ENCODE assay signal across 10 mouse cellular contexts in the genomic region with DNA sequence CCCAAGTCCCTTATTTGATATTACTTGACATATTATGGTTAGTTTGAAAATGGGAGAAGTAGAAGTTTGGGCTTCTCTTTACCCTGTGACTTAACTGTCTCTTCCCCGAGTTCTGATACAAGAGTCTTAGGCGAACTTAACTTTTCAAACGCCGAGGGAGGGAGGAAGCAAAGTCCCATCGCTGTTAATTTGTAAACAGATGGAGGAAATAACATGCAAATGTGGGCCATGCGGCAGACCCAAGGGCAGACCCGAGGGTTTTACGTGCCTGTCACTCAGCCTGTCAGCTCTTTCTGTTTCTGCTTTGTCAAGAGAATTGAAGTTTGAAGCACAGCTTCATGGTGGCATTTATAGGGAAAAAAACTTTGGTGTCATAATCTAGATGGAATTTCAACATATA. TPM values are rescaled to one million over a fixed set of nuclear protein-coding genes. Genes with fewer than 3 reads are reported as not detected.
A peak's percentile ranks its signal among the peaks of the same experiment; 100 is the strongest.
DNase-seq lines count a peak whose midpoint lies in the region; ATAC-seq and TF ChIP-seq lines count a peak whose summit lies in the region.
"Had no signal": no experiment of that assay in that cellular context is flagged by ENCODE, and none has a peak within 500 bp of the region (broad histone marks: within the 10 kb centered on the region; RNA-seq: fewer than 3 reads in every experiment).

No protein-coding gene starts in this region.

- H3K27ac ChIP-seq in midbrain, embryonic 10.5 days (replicated peaks), result peak overlapping the region; percentile 52; the same call in 1 of the 2 replicates
- H3K27ac ChIP-seq in midbrain, embryonic 11.5 days (ENCODE audit: low read depth, low read length), result no peak overlapping the region
- no peak overlapping the region for H3K27ac ChIP-seq in stomach, postnatal 0 days (replicated peaks)

- H3K36me3 ChIP-seq in midbrain, embryonic 10.5 days, result 0 out of 2 replicates have a peak, but pooled peaks cover 5% of the 10 kb centered on the region
- no peaks in the 10 kb centered on the region for H3K36me3 ChIP-seq in midbrain, embryonic 11.5 days (ENCODE audit: control insufficient read depth, insufficient read depth, low read length)
- H3K36me3 ChIP-seq in stomach, postnatal 0 days (ENCODE audit: control insufficient read depth, insufficient read depth, low read length), result no peaks in the 10 kb centered on the region

- no peaks in the 10 kb centered on the region for H3K27me3 ChIP-seq in midbrain, embryonic 10.5 days (ENCODE audit: low read depth, poor library complexity, severe bottlenecking)
- H3K27me3 ChIP-seq in midbrain, embryonic 11.5 days (ENCODE audit: control insufficient read depth, insufficient read depth, low read length), result no peaks in the 10 kb centered on the region
- H3K27me3 ChIP-seq in stomach, postnatal 0 days (ENCODE audit: control insufficient read depth, insufficient read depth, low read length), result no peaks in the 10 kb centered on the region

- H3K9me3 ChIP-seq in midbrain, embryonic 10.5 days (replicated peaks), result no peaks in the 10 kb centered on the region
- H3K9me3 ChIP-seq in midbrain, embryonic 11.5 days (ENCODE audit: control insufficient read depth, low read length), result no peaks in the 10 kb centered on the region
- H3K9me3 ChIP-seq in stomach, postnatal 0 days (ENCODE audit: control insufficient read depth, low read length), result no peaks in the 10 kb centered on the region

- TF ChIP-seq CTCF in stomach, postnatal 0 days (IDR thresholded peaks at IDR 0.05; ENCODE audit: low read depth), result no peak

- 49% methylated on average over 8 of the region's 8 CpGs for WGBS in midbrain, embryonic 10.5 days
- 43% methylated on average over 8 of the region's 8 CpGs for WGBS in midbrain, embryonic 11.5 days
- WGBS in stomach, postnatal 0 days, result 45% methylated on average over 8 of the region's 8 CpGs

- DNase-seq in CD4-positive, CD25-positive, alpha-beta regulatory T cell, adult 2 months (ENCODE audit: low read depth, low spot score), result peak; percentile 21
- DNase-seq in midbrain, embryonic 10.5 days (ENCODE audit: low spot score), result no peak
- DNase-seq in midbrain, embryonic 11.5 days (ENCODE audit: low spot score, missing footprints), result no peak
- DNase-seq in kidney, postnatal 4 days, result peak; percentile 25 to 56
- DNase-seq in stomach, postnatal 0 days (ENCODE audit: low spot score), result no peak
- no peak for DNase-seq in adrenal gland, adult 8-10 months
- DNase-seq in gastrocnemius, postnatal 10 days, result no peak
- DNase-seq: layer of hippocampus, adult 9-11 months; spleen, adult 18-20 months had no signal

- peaks cover 48% of the 10 kb centered on the region for H3K4me1 ChIP-seq in midbrain, embryonic 10.5 days
- H3K4me1 ChIP-seq in midbrain, embryonic 11.5 days (ENCODE audit: control insufficient read depth, insufficient read depth, low read length), result peaks cover 27% of the 10 kb centered on the region
- peaks cover 3% of the 10 kb centered on the region; the same call in 1 of the 2 replicates for H3K4me1 ChIP-seq in stomach, postnatal 0 days (replicated peaks; ENCODE audit: control insufficient read depth, insufficient read depth)

- TF ChIP-seq EP300 in stomach, postnatal 0 days (optimal IDR thresholded peaks at IDR 0.05), result no peak

- no peak overlapping the region for H3K4me2 ChIP-seq in midbrain, embryonic 11.5 days
- peak overlapping the region; percentile 14; the same call in 1 of the 2 replicates for H3K4me2 ChIP-seq in stomach, postnatal 0 days (replicated peaks; ENCODE audit: low read depth)

- ATAC-seq in CD4-positive, CD25-positive, alpha-beta regulatory T cell, adult 4 months, result no peak
- ATAC-seq in midbrain, embryonic 11.5 days (ENCODE audit: low FRiP score), result no peak
- ATAC-seq in stomach, postnatal 0 days (ENCODE audit: low FRiP score, low TSS enrichment), result no peak

- H3K4me3 ChIP-seq in midbrain, embryonic 10.5 days, result no peak overlapping the region; the same call in 1 of the 2 replicates
- H3K4me3 ChIP-seq in midbrain, embryonic 11.5 days (ENCODE audit: low read depth, low read length), result no peak overlapping the region
- H3K4me3 ChIP-seq in stomach, postnatal 0 days (ENCODE audit: low read depth, low read length), result no peak overlapping the region

- H3K9ac ChIP-seq in midbrain, embryonic 11.5 days (ENCODE audit: low read length), result no peak overlapping the region
- no peak overlapping the region for H3K9ac ChIP-seq in stomach, postnatal 0 days (ENCODE audit: low read length)

RNA-seq across cellular contexts. Expression of gene Bpgm, which starts 3.5 kb away (rescaled TPM):
- polyA plus RNA-seq in CD4-positive, CD25-positive, alpha-beta regulatory T cell, adult 4 months (2017; shearing (Covaris generic)), result 10 to 100 TPM; 21.5 to 31.7 TPM
- 57.2 and 66.0 TPM in 2 replicates for polyA plus RNA-seq in midbrain, embryonic 10.5 days (2016; fragmentation: Nextera tagmentation; extraction: Ambion mirVana)
- polyA plus RNA-seq in midbrain, embryonic 11.5 days (2014; fragmentation: Nextera tagmentation; extraction: Ambion mirVana), result 63.7 and 64.1 TPM in 2 replicates
- polyA plus RNA-seq in stomach, postnatal 0 days (2015; fragmentation: Nextera tagmentation; extraction: Ambion mirVana), result 25.5 and 30.1 TPM in 2 replicates
- total RNA-seq in adrenal gland, adult 8-10 months (2022), result 10 to 100 TPM; 28.9 to 47.3 (median 35.4) TPM
- 10 to 100 TPM; 39.7 to 42.4 TPM for total RNA-seq in gastrocnemius, postnatal 10 days (2021)

Comparison
In these comparisons a context has a peak if more than half of its experiments do, and no peak if none do; other contexts are left out.
1. DNase-seq: peak in CD4-positive, CD25-positive, alpha-beta regulatory T cell, adult 2 months (single experiment) and kidney, postnatal 4 days (2 of 2); none in midbrain, embryonic 10.5 days (single experiment), midbrain, embryonic 11.5 days (single experiment), stomach, postnatal 0 days (single experiment), adrenal gland, adult 8-10 months (single experiment) and gastrocnemius, postnatal 10 days (single experiment).